Comparison of ENCODE assay signal across 9 mouse cellular contexts in genomic region chr11:87519260-87519659, GRCm38 (mm10). TPM values are rescaled to one million over a fixed set of nuclear protein-coding genes. Genes with fewer than 3 reads are reported as not detected.
A peak's percentile ranks its signal among the peaks of the same experiment; 100 is the strongest.
DNase-seq lines count a peak whose midpoint lies in the region; ATAC-seq lines count a peak whose summit lies in the region.
"Had no signal": no experiment of that assay in that cellular context is flagged by ENCODE, and none has a peak within 500 bp of the region (broad histone marks: within the 10 kb centered on the region; RNA-seq: fewer than 3 reads in every experiment).

No protein-coding gene starts in this region.

- no peaks in the 10 kb centered on the region for H3K36me3 ChIP-seq in hindbrain, embryonic 14.5 days (replicated peaks; ENCODE audit: control insufficient read depth, insufficient read depth)
- H3K36me3 ChIP-seq in hindbrain, embryonic 12.5 days = no peaks in the 10 kb centered on the region
- H3K36me3 ChIP-seq in forebrain, embryonic 15.5 days = no peaks in the 10 kb centered on the region

- no peaks in the 10 kb centered on the region for H3K9me3 ChIP-seq in hindbrain, embryonic 14.5 days (ENCODE audit: control insufficient read depth, low read length)
- no peaks in the 10 kb centered on the region for H3K9me3 ChIP-seq in hindbrain, embryonic 12.5 days (replicated peaks)
- H3K9me3 ChIP-seq in forebrain, embryonic 15.5 days = no peaks in the 10 kb centered on the region

- H3K9ac ChIP-seq in hindbrain, embryonic 14.5 days = no peak overlapping the region
- no peak overlapping the region for H3K9ac ChIP-seq in hindbrain, embryonic 12.5 days
- H3K9ac ChIP-seq in forebrain, embryonic 15.5 days (replicated peaks) = no peak overlapping the region

- peak; percentile 31 for DNase-seq in hindbrain, embryonic 14.5 days (ENCODE audit: low spot score)
- DNase-seq in CD4-positive, CD25-positive, alpha-beta regulatory T cell, adult 2 months (ENCODE audit: low read depth, low spot score) = peak; percentile 67
- DNase-seq in adrenal gland, adult 2 months = peak; percentile 73
- peak; percentile 34 for DNase-seq in embryo, embryonic 9.5 days (ENCODE audit: extremely low spot score)
- peak; percentile 21 to 41 for DNase-seq in kidney, postnatal 36 days
- peak; percentile 56 for DNase-seq in mesoderm, embryonic 11.5 days (ENCODE audit: low read depth, low spot score)

- no peaks in the 10 kb centered on the region for H3K4me1 ChIP-seq in hindbrain, embryonic 14.5 days (replicated peaks; ENCODE audit: control insufficient read depth, insufficient read depth, low read length)
- H3K4me1 ChIP-seq in hindbrain, embryonic 12.5 days = no peaks in the 10 kb centered on the region
- H3K4me1 ChIP-seq in forebrain, embryonic 15.5 days = no peaks in the 10 kb centered on the region

- H3K4me2 ChIP-seq in hindbrain, embryonic 14.5 days (replicated peaks) = no peak overlapping the region
- no peak overlapping the region for H3K4me2 ChIP-seq in hindbrain, embryonic 12.5 days (replicated peaks)
- no peak overlapping the region for H3K4me2 ChIP-seq in forebrain, embryonic 15.5 days (replicated peaks)

- ATAC-seq in hindbrain, embryonic 14.5 days (ENCODE audit: low FRiP score) = no peak
- no peak for ATAC-seq in hindbrain, embryonic 12.5 days (ENCODE audit: low FRiP score)
- no peak for ATAC-seq in forebrain, embryonic 15.5 days (replicated peaks)

- WGBS in hindbrain, embryonic 14.5 days = 15% methylated on average over 2 of the region's 2 CpGs
- WGBS in hindbrain, embryonic 12.5 days = 13% methylated on average over 2 of the region's 2 CpGs
- 7% methylated on average over 2 of the region's 2 CpGs for WGBS in forebrain, embryonic 15.5 days

- H3K4me3 ChIP-seq in hindbrain, embryonic 14.5 days (replicated peaks; ENCODE audit: low read length) = no peak overlapping the region
- H3K4me3 ChIP-seq in hindbrain, embryonic 12.5 days = no peak overlapping the region
- H3K4me3 ChIP-seq in forebrain, embryonic 15.5 days = no peak overlapping the region

- no peaks in the 10 kb centered on the region for H3K27me3 ChIP-seq in hindbrain, embryonic 14.5 days (ENCODE audit: control insufficient read depth, insufficient read depth, low read length)
- H3K27me3 ChIP-seq in hindbrain, embryonic 12.5 days = no peaks in the 10 kb centered on the region
- H3K27me3 ChIP-seq in forebrain, embryonic 15.5 days = no peaks in the 10 kb centered on the region

- H3K27ac ChIP-seq in hindbrain, embryonic 14.5 days = no peak overlapping the region
- H3K27ac ChIP-seq in hindbrain, embryonic 12.5 days = no peak overlapping the region
- H3K27ac ChIP-seq in forebrain, embryonic 15.5 days (replicated peaks) = no peak overlapping the region

RNA-seq across cellular contexts. Expression of gene Gm11492, which starts 47.2 kb away (rescaled TPM):
- not detected in 2 replicates for polyA plus RNA-seq in hindbrain, embryonic 14.5 days (2014; fragmentation: Nextera tagmentation; extraction: Ambion mirVana)
- polyA plus RNA-seq in hindbrain, embryonic 12.5 days (2016; fragmentation: Nextera tagmentation; extraction: Ambion mirVana) = not detected in 2 replicates
- not detected for total RNA-seq in adrenal gland, adult 2 months (2021)
- polyA plus RNA-seq in adrenal gland, adult 2 months (2012; rRNA removed) = not detected in 2 replicates
- polyA plus RNA-seq in forebrain, embryonic 15.5 days (2015; fragmentation: Nextera tagmentation; extraction: Ambion mirVana) = not detected in 2 replicates
- polyA plus RNA-seq: frontal cortex, adult 2 months had no signal

RNA-seq across cellular contexts. Expression of gene Sept4, which starts 49.4 kb away (rescaled TPM):
- 26.2 and 29.6 TPM in 2 replicates for polyA plus RNA-seq in hindbrain, embryonic 14.5 days (2014; fragmentation: Nextera tagmentation; extraction: Ambion mirVana)
- polyA plus RNA-seq in hindbrain, embryonic 12.5 days (2016; fragmentation: Nextera tagmentation; extraction: Ambion mirVana) = 13.1 and 14.1 TPM in 2 replicates
- total RNA-seq in adrenal gland, adult 2 months (2021) = 10 to 100 TPM; 42.0 to 52.8 TPM
- polyA plus RNA-seq in adrenal gland, adult 2 months (2012; rRNA removed) = 14.8 and 14.9 TPM in 2 replicates
- polyA plus RNA-seq in forebrain, embryonic 15.5 days (2015; fragmentation: Nextera tagmentation; extraction: Ambion mirVana) = 18.0 and 22.2 TPM in 2 replicates
